Mouse (Mus musculus) ZHBTc4 (cell line): ENCODE results near the gene Sh2d4b.

ENCODE experiments used
- DNase-seq: peaks from one replicate; pipeline ENCODE4 v3.0.0-alpha.2; 2011; ENCODE audit warnings: low read depth, low spot score

Gene Sh2d4b

DNA sequence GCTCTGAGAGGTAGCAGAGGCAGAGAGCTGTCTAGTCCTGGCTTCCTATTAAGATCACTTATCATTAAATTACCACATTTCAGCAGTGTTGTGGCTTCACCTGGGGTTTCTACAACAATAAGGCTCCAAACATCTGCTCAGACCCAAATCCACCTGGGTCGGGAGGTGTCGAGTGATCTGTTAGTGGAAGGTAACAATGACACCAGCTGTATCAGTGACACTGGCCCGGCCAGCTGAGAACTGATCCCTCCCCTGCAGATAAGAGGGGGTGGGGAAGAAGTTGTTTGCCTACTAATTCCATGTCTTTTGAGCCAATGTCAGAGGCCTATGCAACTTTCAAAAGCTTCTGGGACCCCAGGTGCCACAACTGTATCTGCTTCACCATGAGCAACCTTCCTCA, at the start of gene Sh2d4b:
Gene Sh2d4b, minus strand, starts transcription at position 71 of the 400 bp plus-strand sequence.
- DNase-seq = no peak

DNA sequence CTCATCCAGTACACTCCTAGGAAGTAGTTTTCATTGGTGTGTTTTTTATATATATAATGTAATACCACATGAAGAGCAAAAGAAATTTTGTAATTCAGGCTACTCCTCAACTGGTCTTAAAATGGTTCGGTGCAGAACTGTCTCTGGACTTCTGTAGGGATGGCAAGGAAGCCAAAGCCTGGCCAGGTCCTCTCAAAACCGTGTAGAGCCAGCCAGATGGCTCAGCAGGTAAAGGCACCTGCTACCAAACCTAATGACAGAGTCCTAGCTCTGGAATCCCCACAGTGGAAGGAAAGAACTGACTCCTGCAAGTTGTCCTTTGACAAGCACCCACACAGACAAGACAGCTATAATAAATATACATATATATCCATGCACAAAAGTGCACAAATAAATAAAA, 49.4 kb upstream of the Sh2d4b start:
- DNase-seq = no peak

DNA sequence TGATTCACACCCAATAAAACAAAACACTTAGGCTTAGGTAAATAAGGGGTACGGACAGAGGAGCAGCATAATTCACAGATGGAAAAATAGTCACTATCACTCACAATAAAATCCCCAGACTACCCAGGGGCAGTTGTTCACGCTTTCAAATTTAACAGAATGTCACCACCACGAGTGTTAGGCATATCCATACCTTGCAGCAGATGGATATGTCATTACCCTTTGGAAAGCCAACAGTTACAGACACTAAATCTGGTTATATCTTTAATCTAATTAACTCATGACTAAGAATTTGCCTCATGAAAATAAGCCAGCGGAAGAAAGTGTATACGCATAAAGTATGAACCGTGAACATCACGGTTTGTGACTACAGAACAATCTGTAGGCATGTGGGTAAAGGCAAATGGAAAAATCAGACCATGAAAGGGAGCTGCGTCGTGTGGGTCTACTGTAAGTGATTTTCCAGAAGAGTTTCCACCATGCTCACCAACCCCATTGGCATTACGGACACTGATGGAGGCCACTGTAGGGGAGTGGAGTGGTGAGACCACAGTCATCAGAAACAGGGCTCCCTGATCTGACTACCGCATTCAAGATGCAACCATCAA, 45.4 kb upstream of the Sh2d4b start:
- no peak for DNase-seq

DNA sequence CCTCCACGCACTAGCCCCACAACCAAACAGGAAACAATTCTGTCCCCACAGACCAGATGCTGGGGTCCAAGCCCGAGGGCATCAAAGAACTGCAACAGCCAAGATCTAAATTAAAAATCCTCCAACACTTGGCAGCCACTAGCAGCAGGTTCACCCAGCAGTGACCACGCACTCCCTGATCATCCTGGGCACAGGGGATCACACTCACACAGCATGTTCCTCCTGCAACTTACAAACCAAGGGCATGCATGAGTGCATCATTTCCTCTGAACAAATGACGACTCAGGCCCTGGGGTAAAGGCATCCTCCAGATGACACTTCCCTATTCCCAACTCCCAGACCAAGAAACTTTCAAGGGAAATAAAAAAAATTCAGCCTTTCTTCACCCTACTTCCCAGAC, 44.0 kb upstream of the Sh2d4b start:
- no peak for DNase-seq

DNA sequence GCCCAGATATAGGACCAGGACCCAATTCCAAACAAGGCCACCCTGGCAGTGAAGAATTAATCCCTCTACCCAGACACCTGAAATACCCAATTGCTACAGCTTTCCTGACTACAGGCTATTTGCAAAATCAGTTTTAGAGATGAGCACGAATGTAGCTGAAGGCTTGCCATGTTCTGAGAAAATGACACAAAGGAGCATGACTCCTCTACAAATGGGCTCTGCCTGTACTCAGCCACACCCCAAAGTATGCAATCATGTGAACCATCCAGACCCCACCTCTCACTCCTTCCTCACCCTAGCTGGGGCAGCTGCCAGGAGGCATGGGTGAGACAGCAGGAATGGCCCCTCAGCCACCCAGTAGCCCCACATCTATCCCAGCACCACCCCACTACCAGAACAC, 42.4 kb upstream of the Sh2d4b start:
- DNase-seq = no peak

DNA sequence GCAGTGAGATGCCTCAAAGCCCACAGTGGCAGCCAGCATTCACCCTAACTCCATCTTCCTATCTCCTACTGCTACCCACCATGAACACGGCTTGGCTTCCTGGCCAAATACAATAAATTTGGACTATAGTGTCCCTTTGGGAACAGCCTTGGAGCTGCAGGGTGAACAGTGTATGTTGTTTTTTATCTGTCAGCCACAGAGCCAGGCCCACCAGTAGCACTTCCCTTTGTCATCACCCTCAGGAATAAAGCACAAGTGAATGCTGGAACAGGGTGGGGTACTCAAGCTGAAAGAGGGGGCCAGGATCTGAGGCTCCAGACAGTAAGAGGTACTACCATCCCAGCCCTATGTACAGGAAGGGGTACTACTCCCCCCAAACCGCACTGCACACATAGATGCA, 42.0 kb upstream of the Sh2d4b start:
- DNase-seq = no peak

DNA sequence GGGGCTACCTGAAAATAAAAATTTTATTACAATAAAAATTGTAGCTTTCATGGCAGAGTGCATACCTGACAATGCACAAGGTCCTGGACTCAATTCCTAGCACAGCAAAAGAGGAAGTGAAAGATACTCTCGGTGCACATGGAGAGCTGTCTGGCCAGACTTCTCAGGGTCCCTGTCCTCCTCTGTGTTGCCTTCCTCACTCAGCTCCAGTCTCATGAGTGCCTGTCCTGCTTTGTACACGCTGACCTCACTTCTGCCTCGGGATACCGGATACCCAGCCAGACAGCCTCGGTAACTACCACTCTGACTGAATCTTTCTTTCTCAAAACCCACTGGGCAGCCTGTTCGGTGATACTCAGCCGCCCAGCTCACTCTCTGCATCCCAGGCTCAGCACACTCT, 40.3 kb upstream of the Sh2d4b start:
- no peak for DNase-seq

DNA sequence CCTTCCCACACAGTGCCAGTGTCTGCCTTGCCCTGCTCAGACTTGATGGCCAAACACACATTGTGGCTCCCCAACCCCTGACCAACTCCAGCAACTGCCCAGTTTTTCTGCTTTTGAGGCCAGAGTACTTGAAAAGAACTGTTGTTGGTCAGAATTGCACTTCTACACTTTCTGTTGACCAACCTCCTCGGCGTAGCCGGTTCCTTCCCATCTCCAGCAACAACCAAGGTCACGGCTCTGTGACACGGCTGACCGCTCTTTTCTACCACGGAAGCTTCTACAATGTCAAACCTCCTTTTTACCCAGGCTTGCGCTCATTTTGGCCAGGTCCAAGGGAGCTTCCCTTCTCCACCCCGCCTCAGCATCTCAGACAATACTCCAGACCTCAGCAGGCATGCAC, 39.2 kb upstream of the Sh2d4b start:
- no peak for DNase-seq

DNA sequence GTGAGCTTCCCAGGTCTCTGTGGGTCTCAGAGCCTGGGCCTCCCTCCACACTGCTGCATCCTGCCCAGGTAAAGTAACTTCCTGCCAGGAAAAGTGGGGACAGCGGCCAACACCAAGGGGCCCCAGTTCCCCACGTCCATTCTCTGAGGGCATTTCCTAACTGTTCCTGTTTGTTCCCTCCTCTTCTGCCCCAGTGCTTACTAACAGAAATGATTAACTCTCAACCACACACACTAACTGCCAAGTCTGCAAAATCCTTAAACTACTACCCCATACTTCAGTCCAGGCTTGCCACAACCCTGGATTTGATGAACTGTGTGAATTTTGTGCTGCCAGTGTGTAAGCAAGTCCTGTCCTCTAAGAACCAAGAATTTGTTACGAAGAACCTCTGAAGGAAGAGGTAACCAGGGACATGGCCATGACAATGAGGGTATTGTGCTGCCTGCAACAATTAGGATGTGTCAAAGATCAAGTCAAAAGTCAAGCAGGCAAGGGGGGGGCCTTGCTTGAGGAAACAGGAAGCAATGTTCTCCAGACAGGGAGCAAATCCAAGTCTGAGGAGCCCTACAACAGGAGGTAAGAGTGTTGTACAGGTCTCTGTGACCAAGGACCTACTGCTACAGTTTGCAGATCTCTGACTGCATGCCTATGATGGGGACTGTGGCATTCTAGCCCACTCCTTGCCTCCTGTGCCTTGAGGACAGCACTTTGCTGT, 38.2 kb upstream of the Sh2d4b start:
- DNase-seq = no peak

DNA sequence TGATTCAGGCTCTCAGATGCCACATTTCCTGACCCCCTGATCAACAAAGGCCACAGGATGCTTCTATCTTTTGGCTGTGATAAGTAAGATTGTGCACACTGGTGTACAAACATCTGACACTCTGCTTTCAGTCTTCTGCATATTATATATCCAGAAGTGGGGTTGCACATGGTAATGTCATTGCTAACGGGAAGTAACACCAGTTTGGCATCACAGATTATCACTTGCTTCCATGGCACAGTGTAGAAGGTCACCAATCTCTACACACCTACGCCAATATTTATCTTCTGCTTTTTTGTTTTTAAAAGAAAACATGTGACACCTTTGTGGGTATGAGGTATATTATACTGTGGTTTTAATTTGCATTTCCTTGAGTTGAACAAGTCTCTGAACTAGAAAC, 36.9 kb upstream of the Sh2d4b start:
- no peak for DNase-seq

DNA sequence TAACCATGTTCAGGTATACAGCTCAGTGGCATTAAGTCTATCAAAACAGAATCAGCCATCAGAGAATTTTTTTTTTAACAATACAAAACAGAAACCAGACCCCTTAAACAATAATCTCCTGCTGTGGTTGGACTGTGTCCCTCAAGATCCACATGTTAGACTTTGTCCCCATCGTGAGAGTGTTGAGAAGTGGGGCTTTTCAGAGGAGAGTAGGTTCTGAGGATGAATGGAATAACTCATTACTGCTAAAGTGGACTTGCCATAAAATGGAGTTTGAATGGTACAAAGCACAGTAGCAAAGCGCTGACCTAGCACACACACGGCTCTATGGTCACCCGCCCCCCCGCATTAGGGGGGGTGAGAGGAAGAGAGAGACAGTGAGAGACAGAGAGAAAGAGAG, 35.8 kb upstream of the Sh2d4b start:
- no peak for DNase-seq

DNA sequence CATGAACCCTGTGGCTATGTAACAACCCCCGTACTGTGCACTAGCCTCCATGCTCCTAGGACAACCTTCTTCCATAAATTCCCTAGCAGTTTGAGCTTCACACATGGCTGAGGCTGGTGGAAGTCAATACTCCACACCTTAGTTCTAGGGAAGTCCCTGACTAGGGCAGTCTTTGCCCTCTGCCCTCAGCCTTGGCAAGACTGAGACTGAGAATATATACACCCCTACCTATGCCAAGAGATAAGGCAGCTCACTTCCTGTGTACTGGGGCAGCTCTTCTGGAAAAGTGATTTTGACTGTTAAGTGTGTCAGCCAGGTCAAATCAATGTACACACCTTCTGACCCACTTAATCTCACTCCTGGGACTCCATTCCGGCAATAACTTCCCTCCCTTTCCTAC, 34.0 kb upstream of the Sh2d4b start:
- no peak for DNase-seq

DNA sequence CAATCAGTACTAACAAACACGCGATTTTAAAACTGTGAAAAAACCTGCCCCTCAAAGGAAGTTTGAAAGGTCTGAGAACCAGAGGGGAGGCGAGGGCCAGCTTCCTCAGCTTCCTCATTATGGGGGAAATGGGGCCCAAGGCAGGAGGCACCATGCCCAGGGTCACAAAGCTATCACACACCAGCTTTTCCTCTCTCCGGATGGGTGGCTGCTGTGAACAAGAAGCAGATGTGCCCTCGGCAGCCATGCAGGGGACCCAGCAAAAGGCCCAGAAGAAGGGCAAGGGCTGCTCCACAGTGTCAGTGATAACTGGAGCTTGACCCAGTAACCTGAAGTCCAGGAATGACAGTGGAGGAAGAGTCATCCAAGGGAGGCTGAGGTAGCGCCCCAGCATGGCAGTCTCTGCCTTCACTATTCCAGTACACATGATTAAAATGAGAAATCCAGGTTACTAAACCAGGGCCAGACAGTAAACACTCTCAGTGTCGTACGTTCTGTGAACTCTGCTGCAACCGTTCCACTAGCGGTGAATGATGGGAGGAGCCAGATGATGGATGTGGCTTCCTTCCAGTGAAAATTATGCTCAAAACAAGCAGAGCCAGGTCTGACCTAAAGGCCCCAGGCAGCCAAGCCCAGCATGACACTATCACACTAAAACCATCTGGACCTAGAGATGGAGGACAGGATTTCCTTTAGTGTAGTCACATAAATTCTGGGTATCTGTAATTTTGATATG, 31.5 kb upstream of the Sh2d4b start:
- DNase-seq = no peak

DNA sequence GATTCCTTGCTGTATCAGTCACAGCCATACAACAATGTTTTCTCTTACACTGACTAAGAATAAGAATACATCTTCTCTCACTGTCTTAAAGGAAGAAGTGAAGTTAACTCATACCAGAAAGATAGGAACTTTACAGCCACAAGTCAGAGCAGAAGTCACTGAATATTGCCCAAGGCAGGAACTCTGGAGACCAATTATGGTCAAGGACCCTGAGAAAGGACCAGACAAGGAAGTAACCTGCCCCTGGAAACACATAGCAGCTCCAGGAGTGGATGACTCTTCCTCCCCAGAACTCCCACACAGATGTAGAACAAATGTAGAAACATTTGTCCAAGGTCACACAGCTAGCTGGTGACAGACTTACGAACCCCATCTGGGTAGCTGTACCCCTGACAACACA, 28.2 kb upstream of the Sh2d4b start:
- no peak for DNase-seq

DNA sequence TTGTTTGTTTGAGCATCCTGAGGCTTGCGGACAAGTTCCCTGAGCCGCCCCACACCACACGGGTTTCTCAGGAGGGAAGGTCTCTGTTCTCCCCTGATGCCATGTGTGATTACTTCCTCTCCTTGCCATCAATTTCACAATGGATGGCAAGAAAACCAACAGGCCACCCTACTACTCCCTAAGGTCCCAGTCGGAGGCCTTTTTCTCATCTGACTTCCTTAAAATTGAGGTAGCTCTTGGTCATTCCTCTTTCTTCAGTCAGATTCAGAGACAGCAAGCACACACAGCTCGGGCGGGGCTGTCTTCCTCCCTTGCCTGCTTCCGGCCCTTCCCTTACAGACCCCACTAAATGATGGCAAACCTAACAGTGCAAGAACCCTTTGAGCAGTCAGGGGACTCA, 26.5 kb upstream of the Sh2d4b start:
- DNase-seq = no peak

DNA sequence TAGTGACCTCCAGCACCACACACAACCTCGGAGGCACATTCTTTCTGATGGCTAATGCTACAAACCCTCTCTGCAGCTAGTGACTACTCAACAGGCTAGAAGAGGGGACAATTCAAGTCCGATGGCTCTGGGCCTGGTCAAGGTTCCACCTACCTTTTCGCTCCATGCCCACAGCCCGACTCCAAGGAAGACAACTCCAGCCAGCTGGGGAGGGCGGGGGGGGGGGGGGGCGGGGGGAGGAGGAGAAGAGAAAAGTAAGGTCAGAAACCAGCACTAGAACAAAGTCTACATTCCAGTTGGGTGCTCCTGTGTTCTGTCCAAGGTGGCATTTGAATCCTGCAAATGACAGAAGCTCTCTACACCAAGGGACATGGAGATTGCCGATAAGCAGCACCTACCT, 25.4 kb upstream of the Sh2d4b start:
- no peak for DNase-seq

DNA sequence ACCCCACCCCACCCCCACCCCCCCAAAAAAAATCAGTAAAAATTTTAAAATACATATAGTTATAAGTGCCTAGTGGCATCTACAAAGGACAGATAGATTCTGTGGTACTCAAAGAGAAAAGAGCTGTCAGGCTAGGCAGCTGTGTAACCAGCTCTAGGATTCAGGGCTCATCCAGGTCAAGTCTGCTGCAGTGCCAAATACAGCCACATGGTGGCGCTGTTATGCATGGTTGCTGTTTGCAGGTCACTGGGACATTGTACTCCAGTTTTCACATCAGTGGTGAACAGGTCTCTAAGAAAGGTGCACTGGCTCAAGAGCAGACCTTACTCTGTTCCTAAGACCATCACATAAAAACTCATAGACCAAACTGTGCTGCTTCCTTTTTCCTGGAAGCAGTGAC, 24.6 kb upstream of the Sh2d4b start:
- peak; percentile 91 for DNase-seq

DNA sequence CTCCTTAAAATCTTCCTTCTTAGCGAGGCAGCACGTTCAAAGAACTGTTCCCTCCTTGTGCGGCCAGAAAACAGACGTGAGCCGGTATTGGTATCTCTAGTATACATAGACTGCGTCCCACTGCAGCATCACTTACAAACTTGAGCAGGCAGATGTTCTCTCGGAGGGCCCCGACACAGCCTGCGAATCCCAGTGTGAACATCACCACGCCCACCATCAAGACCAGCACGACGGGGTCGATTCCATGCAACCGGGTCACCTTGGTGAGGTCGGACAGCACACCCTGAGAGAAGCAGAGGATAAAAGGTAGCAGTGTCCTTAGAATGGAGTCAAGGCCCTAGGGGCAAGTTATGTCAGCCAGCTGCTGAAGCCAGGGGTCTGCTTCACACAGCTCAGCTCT, 23.6 kb upstream of the Sh2d4b start:
- DNase-seq = peak; percentile 72

DNA sequence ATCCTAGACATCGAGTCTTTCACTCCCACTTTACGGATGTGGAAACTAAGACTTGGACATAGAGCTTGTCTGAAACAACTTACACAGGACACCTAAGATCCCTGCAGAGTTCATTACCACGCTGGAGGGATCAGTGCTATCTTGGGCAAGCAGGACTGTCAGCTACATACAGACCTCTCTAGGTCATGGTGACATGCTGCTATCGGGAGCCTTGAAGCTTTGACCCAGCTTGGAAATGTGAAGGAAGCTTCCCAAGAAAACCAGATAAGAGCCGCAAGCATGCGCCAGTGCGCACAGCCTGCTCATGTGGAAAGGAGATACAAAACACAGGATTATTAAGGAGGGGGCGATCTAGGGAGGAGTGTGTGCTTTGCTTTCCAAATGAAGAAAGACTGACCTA, 22.8 kb upstream of the Sh2d4b start:
- no peak for DNase-seq

DNA sequence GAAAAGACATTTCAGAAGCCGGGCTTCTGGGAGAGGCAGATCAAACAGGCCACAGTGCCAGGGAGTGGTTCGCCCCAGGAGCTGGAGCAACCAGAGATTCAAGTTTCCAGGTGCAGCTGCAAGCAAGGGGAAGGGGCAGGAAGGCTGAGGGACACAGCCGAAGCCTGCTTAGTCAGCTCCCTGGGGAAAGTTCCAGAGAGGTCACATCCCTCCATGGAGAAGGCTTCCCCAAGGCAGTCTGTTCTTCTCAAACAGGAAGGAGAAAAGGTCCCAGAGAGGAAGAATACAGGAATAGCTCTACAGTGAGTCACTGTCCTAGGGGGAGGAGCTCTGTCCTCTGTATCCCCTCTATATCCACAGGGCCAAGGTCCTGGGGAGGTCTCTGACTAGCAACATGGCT, 21.6 kb upstream of the Sh2d4b start:
- DNase-seq = no peak

DNA sequence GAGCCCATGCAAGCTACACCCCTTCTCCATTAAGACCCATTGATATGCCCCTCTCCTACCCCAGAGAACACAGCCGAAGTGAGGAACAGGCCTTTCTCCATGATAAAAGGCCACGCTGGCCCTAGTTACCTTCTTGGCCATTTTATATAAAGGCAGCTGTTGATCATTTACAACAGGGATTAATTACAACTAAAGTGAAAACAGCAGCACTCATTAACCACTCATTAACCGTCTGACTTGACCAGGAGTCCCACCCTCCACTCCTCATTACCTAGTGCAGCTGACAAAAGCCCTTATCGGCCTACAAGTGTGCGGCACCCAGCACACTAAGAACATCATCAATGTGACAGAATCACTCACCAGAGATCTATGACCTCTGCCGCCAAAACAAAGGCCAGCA, 20.6 kb upstream of the Sh2d4b start:
- DNase-seq = no peak

DNA sequence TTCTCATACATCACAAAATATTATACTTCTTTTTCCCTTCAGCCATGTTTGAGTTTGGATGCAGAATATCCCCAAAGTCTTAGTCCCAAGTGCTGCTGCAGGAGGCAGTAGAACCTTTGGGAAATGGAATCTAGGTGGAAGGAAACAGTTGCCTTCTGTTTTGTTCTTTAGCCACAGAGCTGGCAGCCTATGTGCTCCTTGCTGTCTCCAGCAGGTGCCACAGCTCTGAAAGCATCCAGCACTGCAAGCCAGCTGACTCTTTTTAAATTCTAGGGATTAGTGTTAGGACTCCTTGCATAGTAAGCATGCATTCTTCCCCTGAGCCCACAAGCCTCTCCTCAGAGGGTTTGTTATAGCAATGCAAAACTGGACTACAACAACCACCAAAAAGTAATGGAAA, 18.5 kb upstream of the Sh2d4b start:
- DNase-seq = no peak

DNA sequence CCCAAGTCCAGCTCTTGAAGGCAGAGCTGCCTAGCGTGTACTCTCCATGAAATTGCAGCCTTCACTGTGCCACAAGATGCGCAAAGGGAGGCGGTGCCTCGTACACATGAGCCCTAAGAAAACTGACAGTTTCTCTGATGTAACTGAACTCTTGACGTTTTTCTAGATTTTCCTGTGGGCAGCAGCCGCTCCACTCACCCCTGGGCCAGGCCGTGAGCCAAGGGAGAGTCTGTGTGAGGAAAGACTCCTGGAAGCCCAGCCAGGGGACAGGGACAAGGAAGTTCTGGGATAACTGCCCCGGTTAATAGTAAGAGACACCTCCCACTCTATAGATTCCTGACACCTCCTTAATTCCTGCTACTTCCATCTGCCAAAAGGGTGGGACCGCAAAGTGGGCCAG, 15.7 kb upstream of the Sh2d4b start:
- no peak for DNase-seq
